Mouse (Mus musculus): Measurements from ENCODE around the gene Gm20388.

Gene Gm20388

DNA sequence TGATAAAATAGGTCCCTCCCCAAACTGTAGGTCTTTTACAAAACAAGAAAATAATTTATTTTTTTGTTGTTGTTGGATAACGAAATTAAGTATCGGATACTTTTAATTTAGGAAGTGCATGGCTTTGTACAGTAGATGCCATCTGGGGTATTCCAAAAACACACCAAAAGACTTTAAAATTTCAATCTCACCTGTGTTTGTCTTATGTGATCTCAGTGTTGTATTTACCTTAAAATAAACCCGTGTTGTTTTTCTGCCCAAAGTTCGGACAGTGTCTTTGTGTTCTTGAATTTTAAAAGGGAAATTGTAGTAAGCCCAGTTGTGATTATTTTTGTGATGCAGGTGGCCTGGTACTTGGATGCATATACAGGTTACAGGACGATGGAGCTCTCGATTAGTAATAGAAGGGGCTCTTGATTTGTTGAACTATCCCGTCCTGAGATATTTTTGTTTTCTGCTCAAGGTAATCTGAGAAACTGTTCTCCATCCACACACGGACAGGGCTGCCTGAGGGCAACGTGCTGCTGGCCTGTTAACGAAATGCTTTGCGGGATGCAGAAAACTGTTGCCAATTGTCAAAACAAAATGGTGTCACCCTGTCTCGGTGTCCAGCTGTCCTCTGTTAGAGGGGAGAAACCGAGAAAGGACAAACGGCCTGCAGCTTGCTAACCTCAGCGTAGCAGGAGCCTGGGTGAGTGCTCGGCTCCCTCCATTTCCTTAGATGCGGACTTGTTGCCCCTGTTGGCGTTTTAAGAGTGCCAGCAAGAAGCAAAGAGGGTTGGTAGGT lies 1208.2 kb downstream of the Gm20388 start:
- DNase-seq (ENCODE audit: low spot score in 2 of 2): no peak

DNA sequence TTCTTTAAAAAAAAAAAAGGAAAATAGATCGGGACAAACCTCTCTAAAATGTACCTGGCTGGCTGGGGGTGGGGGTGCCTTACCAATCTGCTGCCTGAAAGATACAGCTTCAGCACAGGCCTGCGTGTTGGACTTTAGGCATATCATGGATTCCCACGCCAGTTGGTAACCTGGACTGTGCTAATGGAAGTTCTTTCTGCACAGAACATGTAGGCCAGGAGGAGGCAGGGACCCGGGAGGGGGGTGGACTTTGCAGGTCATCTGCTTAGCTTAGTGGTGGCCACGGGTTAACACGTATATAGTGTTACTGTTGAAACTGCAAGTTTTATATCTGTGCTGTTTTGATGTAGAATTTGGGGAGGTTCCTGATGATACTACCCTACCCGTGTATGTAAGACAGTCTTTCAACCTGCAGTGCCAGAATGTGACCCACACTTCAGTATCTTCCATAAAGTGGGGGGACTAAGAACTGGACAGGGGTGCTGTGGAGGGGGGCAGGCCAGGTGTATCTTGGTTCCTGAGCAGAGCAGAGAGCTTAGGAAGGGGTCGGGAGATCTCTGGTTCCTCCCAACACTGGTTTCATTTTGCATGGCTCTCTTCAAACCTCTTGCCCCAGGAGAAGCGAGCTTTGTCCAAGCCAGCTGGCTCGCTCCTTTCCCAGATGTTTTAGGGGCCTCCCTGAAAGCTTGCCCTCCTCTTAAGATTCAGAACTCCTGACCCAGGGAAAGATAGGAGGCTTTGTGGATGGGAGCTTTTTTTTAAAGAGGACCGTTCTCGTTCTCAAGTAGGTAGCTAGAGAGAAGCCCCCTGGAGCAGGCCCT lies 1209.2 kb downstream of the Gm20388 start:
- no peak for DNase-seq (ENCODE audit: low spot score in 2 of 2)

DNA sequence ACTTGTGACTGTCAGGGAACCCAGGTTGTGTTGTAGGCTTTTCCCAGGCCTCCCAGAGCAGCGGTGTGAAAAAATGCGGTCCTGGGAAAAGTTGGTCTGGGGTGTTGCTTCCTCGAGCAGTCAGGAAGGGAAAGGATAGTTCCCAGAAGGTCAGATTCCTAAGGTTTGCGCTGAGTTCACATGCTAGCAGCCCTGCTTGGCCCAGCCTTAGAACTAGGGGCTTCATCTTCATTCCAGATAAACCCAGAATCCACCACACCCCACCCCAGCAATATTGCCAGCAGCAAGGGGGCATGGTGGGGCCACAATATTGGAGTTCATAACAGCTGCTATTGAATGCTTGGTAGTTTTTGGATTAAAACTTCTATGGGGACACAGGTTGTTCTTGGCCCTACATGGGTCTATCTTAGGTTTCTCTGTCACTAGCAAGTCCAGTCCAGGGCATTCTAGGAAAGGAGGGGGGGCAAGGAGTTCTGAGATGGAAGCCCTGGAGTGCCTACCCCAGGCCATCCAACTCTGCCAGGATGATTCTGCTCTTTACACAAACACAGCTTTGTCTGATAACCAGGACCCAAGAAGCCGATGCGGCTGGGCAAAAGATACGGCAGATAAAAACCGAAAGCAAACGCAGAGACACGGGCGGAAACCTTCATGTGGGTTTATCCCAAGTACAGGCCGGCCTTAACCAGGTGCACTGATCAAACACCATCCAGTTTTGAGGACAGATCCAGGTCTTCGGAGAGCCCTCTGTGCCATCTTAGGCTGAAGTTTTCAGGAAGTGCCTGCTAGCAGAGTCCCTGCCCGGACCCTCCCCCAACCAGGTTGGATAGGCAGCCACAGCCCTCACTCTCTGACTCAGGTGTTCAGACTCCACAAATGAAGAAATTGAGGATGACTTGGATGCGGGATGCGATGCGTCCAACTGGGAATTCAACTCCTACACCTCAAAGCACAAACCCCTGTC lies 1210.1 kb downstream of the Gm20388 start:
- no peak for DNase-seq (ENCODE audit: low spot score in 2 of 2)

- no peak for DNase-seq (ENCODE audit: low spot score in 2 of 2)
These were observed 1211.1 kb downstream of the Gm20388 start for GRCm38 (mm10) chr8:121121704-121122103.

DNA sequence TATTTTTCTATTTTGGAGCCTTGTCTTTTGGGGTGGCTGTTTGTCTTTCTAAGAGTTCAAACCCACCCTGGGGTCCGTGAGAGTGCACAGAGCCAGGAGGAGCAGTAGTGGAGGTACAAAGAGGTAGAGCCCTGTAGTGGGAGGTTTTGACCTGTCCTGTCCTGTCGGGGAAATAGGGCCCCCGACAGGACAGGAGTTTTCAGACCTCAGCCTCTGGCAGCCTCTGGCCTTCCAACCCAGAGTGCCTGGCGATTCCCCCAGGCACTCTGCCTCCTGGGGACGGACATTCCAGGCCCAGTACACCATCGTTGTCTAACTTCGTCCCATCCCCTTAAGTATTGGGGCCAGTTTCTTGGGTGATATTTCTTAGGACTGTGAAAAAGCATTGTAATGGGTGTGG lies 1211.7 kb downstream of the Gm20388 start:
- no peak for DNase-seq (ENCODE audit: low spot score in 2 of 2)

- DNase-seq (ENCODE audit: low spot score in 2 of 2): no peak
These were observed 1212.5 kb downstream of the Gm20388 start for GRCm38 (mm10) chr8:121123113-121123512.

DNA sequence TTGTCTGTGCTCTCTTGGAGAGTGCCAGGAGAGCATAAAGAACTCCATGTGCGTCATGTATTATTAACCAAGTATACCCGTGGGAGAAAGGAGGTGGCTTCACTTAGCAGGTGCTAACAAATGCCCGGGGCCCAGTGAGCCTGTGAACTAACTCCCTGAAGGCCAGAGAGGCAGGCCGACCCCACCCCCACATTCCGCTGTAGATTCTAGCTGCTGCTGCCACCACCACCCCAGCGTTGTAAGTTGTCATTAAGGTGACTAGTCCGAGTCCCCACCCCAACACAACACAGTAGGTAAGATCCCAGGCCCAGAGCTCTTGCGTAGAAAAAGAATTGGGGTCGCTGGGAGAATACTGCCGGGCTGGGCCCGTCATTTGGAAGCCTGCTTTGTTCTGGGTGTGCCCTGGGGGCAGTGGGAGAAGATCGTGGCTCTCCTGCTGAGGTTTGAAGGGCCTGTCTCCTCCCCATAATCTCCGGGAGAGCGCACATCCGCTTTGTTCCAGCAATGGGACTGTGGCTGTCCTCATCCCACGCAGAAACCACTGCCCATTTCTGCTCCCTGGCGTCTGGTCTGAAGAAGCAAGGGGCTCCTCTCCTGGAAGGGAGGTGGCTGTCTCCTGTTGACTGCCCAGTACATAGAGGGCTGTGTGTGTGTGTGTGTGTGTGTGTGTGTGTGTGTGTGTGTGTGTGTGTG lies 1214.1 kb downstream of the Gm20388 start:
- DNase-seq (ENCODE audit: low spot score in 2 of 2): no peak

GRCm38 (mm10) chr8:121125311-121125876 lies 1214.8 kb downstream of the Gm20388 start:
- DNase-seq (ENCODE audit: low spot score in 2 of 2): no peak

DNA sequence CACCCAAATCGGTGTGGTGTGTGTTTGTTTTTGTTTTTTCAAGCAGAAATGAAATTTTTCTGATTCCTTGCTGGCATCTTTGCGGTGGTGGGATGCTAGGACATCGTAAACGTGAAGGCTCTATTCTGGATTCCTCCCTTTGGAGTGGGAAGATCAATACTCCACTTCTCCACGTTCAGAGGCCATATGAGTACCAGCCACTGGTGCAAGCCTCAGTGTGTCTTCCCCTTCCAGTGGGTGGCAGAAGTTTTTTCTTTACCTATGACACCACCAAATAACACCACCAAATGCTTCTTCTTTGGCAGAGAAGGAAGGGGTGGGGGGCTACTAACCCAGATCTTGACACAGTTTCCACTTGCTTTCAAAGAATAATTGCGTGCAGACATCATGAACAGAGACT lies 1215.5 kb downstream of the Gm20388 start:
- no peak for DNase-seq (ENCODE audit: low spot score in 2 of 2)

DNA sequence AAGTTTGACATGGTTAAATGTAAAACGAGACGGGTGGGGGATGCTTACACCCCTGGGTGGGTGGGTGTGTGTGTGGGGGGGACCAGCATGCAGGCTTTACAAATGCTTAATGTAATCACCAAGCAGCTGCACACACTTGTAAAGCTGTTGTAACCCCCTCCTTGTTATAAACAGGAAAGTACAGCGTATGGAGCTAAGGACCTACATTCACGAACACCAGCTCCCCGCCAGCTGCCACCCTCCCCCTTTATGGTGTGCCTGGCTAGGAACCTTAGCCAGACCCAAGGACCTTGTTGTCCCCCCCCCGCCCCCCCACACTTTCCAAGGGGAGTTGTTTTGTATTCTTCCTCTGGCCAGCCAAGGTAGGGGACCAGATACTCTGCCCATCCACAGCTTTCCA lies 1216.1 kb downstream of the Gm20388 start:
- no peak for DNase-seq (ENCODE audit: low spot score in 2 of 2)

- no peak for DNase-seq (ENCODE audit: low spot score in 2 of 2)
These were observed 1216.7 kb downstream of the Gm20388 start for GRCm38 (mm10) chr8:121127291-121127701.

GRCm38 (mm10) chr8:121127756-121128375 lies 1217.2 kb downstream of the Gm20388 start, which contains the start of gene Foxl1:
TSS of gene Foxl1 (plus strand) at chr8:121127940.
- no peak for DNase-seq (ENCODE audit: low spot score in 2 of 2)

- no peak for DNase-seq (ENCODE audit: low spot score in 2 of 2)
These were observed 1218.1 kb downstream of the Gm20388 start for GRCm38 (mm10) chr8:121128531-121129264.

DNA sequence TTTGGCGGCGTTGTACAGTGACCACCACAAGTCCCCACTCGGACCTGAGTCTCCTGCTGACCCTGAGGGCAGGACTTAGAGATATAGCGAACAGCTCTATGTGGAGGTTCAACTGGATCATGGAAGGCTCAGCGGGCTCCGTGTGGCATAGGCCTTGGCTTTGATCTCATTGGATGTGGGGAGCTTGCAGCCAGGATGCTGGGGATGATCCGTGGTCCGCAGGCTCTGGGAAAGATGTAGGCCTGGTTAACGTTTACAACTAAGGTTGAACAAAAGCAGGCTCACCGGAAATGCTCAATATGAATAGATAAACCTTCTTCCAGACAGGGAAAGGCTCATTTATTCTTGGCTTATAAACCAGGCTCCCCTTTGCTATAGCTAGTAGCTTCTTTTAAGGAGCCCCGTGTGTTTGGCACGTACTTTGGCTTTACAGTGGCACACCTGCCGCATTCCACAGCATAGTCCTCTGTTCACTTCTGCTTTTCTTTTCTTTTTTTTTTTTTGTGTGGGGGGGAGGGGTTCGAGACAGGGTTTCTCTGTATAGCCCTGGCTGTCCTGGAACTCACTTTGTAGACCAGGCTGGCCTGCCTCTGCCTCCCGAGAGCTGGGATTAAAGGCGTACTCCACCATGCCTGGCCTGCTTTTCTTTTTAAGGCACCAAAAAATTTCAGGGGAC lies 1218.8 kb downstream of the Gm20388 start:
- no peak for DNase-seq (ENCODE audit: low spot score in 2 of 2)

DNA sequence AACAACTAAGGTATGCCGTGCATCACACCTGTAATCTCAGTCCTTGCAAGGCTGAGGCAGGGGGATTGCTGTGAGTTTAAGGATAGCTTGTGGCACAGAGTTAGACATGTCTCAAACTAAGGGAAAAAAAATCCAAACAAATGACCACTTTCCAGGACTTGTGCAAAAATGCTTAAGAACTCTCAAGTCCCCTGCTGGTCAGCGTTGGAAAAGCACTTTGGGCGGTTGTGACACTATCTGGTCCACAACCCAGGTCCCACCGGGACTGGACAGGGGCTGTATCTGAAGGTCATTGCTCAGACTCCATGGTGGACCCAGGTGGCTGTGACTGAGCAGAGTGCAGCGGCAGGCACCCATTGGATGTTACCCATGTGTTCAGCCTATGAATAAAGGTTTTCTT lies 1219.9 kb downstream of the Gm20388 start:
- no peak for DNase-seq (ENCODE audit: low spot score in 2 of 2)

GRCm38 (mm10) chr8:121132961-121133513 lies 1222.4 kb downstream of the Gm20388 start:
- no peak for DNase-seq (ENCODE audit: low spot score in 2 of 2)

DNA sequence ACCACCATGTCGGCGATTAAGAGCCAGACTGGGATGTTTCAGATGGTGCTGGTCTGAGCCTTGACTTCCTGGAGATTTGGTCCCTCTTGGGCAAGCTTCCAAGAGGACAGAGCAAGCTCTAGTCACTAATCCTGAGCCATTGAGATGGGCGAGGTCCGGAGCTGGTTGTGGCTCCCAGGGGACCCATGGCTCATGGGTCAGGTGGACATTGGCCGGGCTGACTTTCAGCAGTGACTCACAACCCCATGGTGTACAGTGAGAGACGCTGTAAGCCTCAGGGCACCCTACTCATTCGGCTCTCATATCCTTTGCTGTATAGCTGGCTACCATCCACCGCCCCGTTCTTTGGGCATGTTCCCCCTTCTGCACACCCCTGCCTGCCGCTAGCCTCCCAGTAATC lies 1223.5 kb downstream of the Gm20388 start:
- no peak for DNase-seq (ENCODE audit: low spot score in 2 of 2)

DNA sequence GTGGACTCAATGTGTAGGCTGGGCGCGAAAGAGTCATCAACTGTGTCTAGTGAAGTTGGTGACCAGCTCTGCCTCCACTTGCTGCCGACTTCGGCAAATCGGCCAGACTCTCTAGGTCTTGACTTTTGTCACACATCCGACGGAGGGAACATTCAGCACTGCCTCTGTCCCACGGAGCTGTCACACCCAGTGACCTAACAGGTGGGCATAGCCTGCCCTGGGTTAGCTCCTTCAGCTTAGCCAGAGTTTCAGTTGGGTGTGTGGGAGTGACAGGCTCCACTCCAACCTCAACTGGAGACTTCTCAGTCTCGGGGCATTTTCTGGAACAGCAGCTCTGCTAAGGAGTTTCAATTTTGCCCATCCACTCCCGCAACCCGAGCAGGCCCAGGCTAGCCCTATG lies 1223.9 kb downstream of the Gm20388 start:
- DNase-seq (ENCODE audit: low spot score in 2 of 2): no peak

GRCm38 (mm10) chr8:121136856-121137255 lies 1226.2 kb downstream of the Gm20388 start:
- no peak for DNase-seq (ENCODE audit: low spot score in 2 of 2)
